Mouse (Mus musculus): ENCODE data around the gene Cchcr1.

Cchcr1 gene

GRCm38 (mm10) chr17:35513886-35514285 lies 3.0 kb upstream of the Cchcr1 start:
- DNase-seq (ENCODE audit: low read depth in 1 of 2, low spot score in 2 of 2): peak; percentile 35 to 68

GRCm38 (mm10) chr17:35514756-35515155 lies 2.1 kb upstream of the Cchcr1 start:
- DNase-seq (ENCODE audit: low read depth in 1 of 2, low spot score in 2 of 2): no peak

GRCm38 (mm10) chr17:35515911-35516640 lies 824 bp upstream of the Cchcr1 start:
- DNase-seq (ENCODE audit: low read depth in 1 of 2, low spot score in 2 of 2): no peak

GRCm38 (mm10) chr17:35517526-35517925 lies 626 bp downstream of the Cchcr1 start:
- no peak for DNase-seq (ENCODE audit: low read depth in 1 of 2, low spot score in 2 of 2)

- no peak for DNase-seq (ENCODE audit: low read depth in 1 of 2, low spot score in 2 of 2)
Observed at GRCm38 (mm10) chr17:35524354-35524753, 7.5 kb downstream of the Cchcr1 start.

GRCm38 (mm10) chr17:35526644-35527043 lies 9.7 kb downstream of the Cchcr1 start:
- no peak for DNase-seq (ENCODE audit: low read depth in 1 of 2, low spot score in 2 of 2)

GRCm38 (mm10) chr17:35532360-35532759 lies 15.5 kb downstream of the Cchcr1 start:
- DNase-seq (ENCODE audit: low read depth in 1 of 2, low spot score in 2 of 2): no peak

GRCm38 (mm10) chr17:35532901-35533300 lies 16.0 kb downstream of the Cchcr1 start, which contains the start of gene Psors1c2:
TSS of gene Psors1c2 (plus strand) at chr17:35533201.
- DNase-seq (ENCODE audit: low read depth in 1 of 2, low spot score in 2 of 2): no peak

- DNase-seq (ENCODE audit: low read depth in 1 of 2, low spot score in 2 of 2): no peak
Observed at GRCm38 (mm10) chr17:35534343-35534742, 17.4 kb downstream of the Cchcr1 start.

- DNase-seq (ENCODE audit: low read depth in 1 of 2, low spot score in 2 of 2): no peak
Observed at GRCm38 (mm10) chr17:35537421-35537820, 20.5 kb downstream of the Cchcr1 start.

- no peak for DNase-seq (ENCODE audit: low read depth in 1 of 2, low spot score in 2 of 2)
Observed at GRCm38 (mm10) chr17:35538476-35538875, 21.6 kb downstream of the Cchcr1 start.

GRCm38 (mm10) chr17:35539540-35539939 lies 22.6 kb downstream of the Cchcr1 start:
- DNase-seq (ENCODE audit: low read depth in 1 of 2, low spot score in 2 of 2): no peak

- no peak for DNase-seq (ENCODE audit: low read depth in 1 of 2, low spot score in 2 of 2)
Observed at GRCm38 (mm10) chr17:35542761-35543411, 26.0 kb downstream of the Cchcr1 start.

GRCm38 (mm10) chr17:35543412-35543861 lies 26.5 kb downstream of the Cchcr1 start:
- DNase-seq (ENCODE audit: low read depth in 1 of 2, low spot score in 2 of 2): no peak

GRCm38 (mm10) chr17:35544001-35544400 lies 27.1 kb downstream of the Cchcr1 start:
- DNase-seq (ENCODE audit: low read depth in 1 of 2, low spot score in 2 of 2): no peak

GRCm38 (mm10) chr17:35544680-35545079 lies 27.8 kb downstream of the Cchcr1 start:
- DNase-seq (ENCODE audit: low read depth in 1 of 2, low spot score in 2 of 2): peak in 1 of 2 experiments; percentile 24

- no peak for DNase-seq (ENCODE audit: low read depth in 1 of 2, low spot score in 2 of 2)
Observed at GRCm38 (mm10) chr17:35547465-35547864, 30.6 kb downstream of the Cchcr1 start.

- DNase-seq (ENCODE audit: low read depth in 1 of 2, low spot score in 2 of 2): no peak
Observed at GRCm38 (mm10) chr17:35548636-35549035, 31.7 kb downstream of the Cchcr1 start.

- DNase-seq (ENCODE audit: low read depth in 1 of 2, low spot score in 2 of 2): no peak
Observed at GRCm38 (mm10) chr17:35549437-35550142, 32.7 kb downstream of the Cchcr1 start.

GRCm38 (mm10) chr17:35550143-35550494 lies 33.2 kb downstream of the Cchcr1 start:
- DNase-seq (ENCODE audit: low read depth in 1 of 2, low spot score in 2 of 2): no peak

GRCm38 (mm10) chr17:35550871-35551270 lies 34.0 kb downstream of the Cchcr1 start:
- no peak for DNase-seq (ENCODE audit: low read depth in 1 of 2, low spot score in 2 of 2)

GRCm38 (mm10) chr17:35551881-35552414 lies 35.0 kb downstream of the Cchcr1 start, which contains the start of gene Cdsn:
TSS of gene Cdsn (plus strand) at chr17:35552128.
- no peak for DNase-seq (ENCODE audit: low read depth in 1 of 2, low spot score in 2 of 2)
